Mouse (Mus musculus): Measurements from ENCODE around the gene 4931429L15Rik.
"Not testable (repeated sequence)": the region's sequence is repeated elsewhere in the genome, so short reads cannot be mapped to it uniquely, and the experiment has no call there.

Gene 4931429L15Rik

GRCm38 (mm10) chr9:46319886-46320285, at the start of gene 4931429L15Rik:
TSS of gene 4931429L15Rik (minus strand) at chr9:46319986.
- peaks cover 13% of the 10 kb centered on the region for H3K9me3 ChIP-seq (ENCODE audit: low read length)
- H3K4me3 ChIP-seq (replicated peaks; ENCODE audit: low read length); H3K36me3 ChIP-seq (ENCODE audit: insufficient read depth, low read length): not testable (repeated sequence)
- peaks cover 19% of the 10 kb centered on the region for H3K4me1 ChIP-seq (replicated peaks; ENCODE audit: low read depth, low read length)
- peaks cover 28% of the 10 kb centered on the region for H3K27me3 ChIP-seq (ENCODE audit: insufficient read depth, low read length)

- no peaks in the 10 kb centered on the region for H3K36me3 ChIP-seq (ENCODE audit: insufficient read depth, low read length)
- H3K4me1 ChIP-seq (replicated peaks; ENCODE audit: low read depth, low read length) = no peaks in the 10 kb centered on the region
- H3K9me3 ChIP-seq (ENCODE audit: low read length) = no peaks in the 10 kb centered on the region
- H3K27me3 ChIP-seq (ENCODE audit: insufficient read depth, low read length) = no peaks in the 10 kb centered on the region
- TF ChIP-seq NANOG (IDR thresholded peaks at IDR 0.05; ENCODE audit: borderline replicate concordance, low read length) = no peak
- no peak for TF ChIP-seq CTCF (conservative IDR thresholded peaks at IDR 0.05; ENCODE audit: low read length)
- no peak for TF ChIP-seq POU5F1 (IDR thresholded peaks at IDR 0.05; ENCODE audit: borderline replicate concordance, low read length)
- no peak overlapping the region for H3K4me3 ChIP-seq (replicated peaks; ENCODE audit: low read length)
Observed at GRCm38 (mm10) chr9:46362459-46362858, 42.7 kb upstream of the 4931429L15Rik start.

GRCm38 (mm10) chr9:46361461-46362111, 41.8 kb upstream of the 4931429L15Rik start:
- H3K9me3 ChIP-seq (ENCODE audit: low read length) = no peaks in the 10 kb centered on the region
- H3K4me1 ChIP-seq (replicated peaks; ENCODE audit: low read depth, low read length) = no peaks in the 10 kb centered on the region
- H3K4me3 ChIP-seq (replicated peaks; ENCODE audit: low read length) = no peak overlapping the region
- H3K36me3 ChIP-seq (ENCODE audit: insufficient read depth, low read length) = no peaks in the 10 kb centered on the region
- H3K27me3 ChIP-seq (ENCODE audit: insufficient read depth, low read length) = no peaks in the 10 kb centered on the region
- TF ChIP-seq POU5F1 (IDR thresholded peaks at IDR 0.05; ENCODE audit: borderline replicate concordance, low read length) = no peak
- TF ChIP-seq CTCF (conservative IDR thresholded peaks at IDR 0.05; ENCODE audit: low read length) = no peak
- no peak for TF ChIP-seq NANOG (IDR thresholded peaks at IDR 0.05; ENCODE audit: borderline replicate concordance, low read length)

- Histone ChIP-seq H3K4me1 (replicated peaks; ENCODE audit: low read depth, low read length) (peaks cover 39% of the 10 kb centered on the region), H3K36me3 (ENCODE audit: insufficient read depth, low read length) (no peaks in the 10 kb centered on the region), H3K9me3 (ENCODE audit: low read length) (no peaks in the 10 kb centered on the region), H3K27me3 (ENCODE audit: insufficient read depth, low read length) (peaks cover 28% of the 10 kb centered on the region), H3K4me3 (replicated peaks; ENCODE audit: low read length) (no peak overlapping the region)
- peak; percentile 68 for TF ChIP-seq CTCF (conservative IDR thresholded peaks at IDR 0.05; ENCODE audit: low read length)
- no peak for TF ChIP-seq NANOG (IDR thresholded peaks at IDR 0.05; ENCODE audit: borderline replicate concordance, low read length)
Observed at GRCm38 (mm10) chr9:46353992-46354391, 34.2 kb upstream of the 4931429L15Rik start.

GRCm38 (mm10) chr9:46353330-46353724, 33.5 kb upstream of the 4931429L15Rik start:
- no peak for TF ChIP-seq NANOG (IDR thresholded peaks at IDR 0.05; ENCODE audit: borderline replicate concordance, low read length)
- no peak for TF ChIP-seq CTCF (conservative IDR thresholded peaks at IDR 0.05; ENCODE audit: low read length)
- no peak for TF ChIP-seq POU5F1 (IDR thresholded peaks at IDR 0.05; ENCODE audit: borderline replicate concordance, low read length)
- Histone ChIP-seq H3K9me3 (ENCODE audit: low read length) (no peaks in the 10 kb centered on the region), H3K27me3 (ENCODE audit: insufficient read depth, low read length) (peaks cover 28% of the 10 kb centered on the region)

GRCm38 (mm10) chr9:46352651-46353329, 33.0 kb upstream of the 4931429L15Rik start:
- peaks cover 28% of the 10 kb centered on the region for H3K27me3 ChIP-seq (ENCODE audit: insufficient read depth, low read length)

More at GRCm38 (mm10) chr9:46353330-46353724, 33.5 kb upstream of the 4931429L15Rik start:
- Histone ChIP-seq H3K4me1 (replicated peaks; ENCODE audit: low read depth, low read length) (peaks cover 39% of the 10 kb centered on the region), H3K36me3 (ENCODE audit: insufficient read depth, low read length) (no peaks in the 10 kb centered on the region), H3K4me3 (replicated peaks; ENCODE audit: low read length) (no peak overlapping the region)

GRCm38 (mm10) chr9:46350451-46350981, 30.7 kb upstream of the 4931429L15Rik start:
- H3K36me3 ChIP-seq (ENCODE audit: insufficient read depth, low read length) = no peaks in the 10 kb centered on the region
- no peak overlapping the region for H3K4me3 ChIP-seq (replicated peaks; ENCODE audit: low read length)
- H3K4me1 ChIP-seq (replicated peaks; ENCODE audit: low read depth, low read length) = peaks cover 39% of the 10 kb centered on the region
- no peak for TF ChIP-seq NANOG (IDR thresholded peaks at IDR 0.05; ENCODE audit: borderline replicate concordance, low read length)
- no peak for TF ChIP-seq POU5F1 (IDR thresholded peaks at IDR 0.05; ENCODE audit: borderline replicate concordance, low read length)
- no peak for TF ChIP-seq CTCF (conservative IDR thresholded peaks at IDR 0.05; ENCODE audit: low read length)
- peaks cover 28% of the 10 kb centered on the region for H3K27me3 ChIP-seq (ENCODE audit: insufficient read depth, low read length)
- H3K9me3 ChIP-seq (ENCODE audit: low read length) = no peaks in the 10 kb centered on the region

More at GRCm38 (mm10) chr9:46352651-46353329, 33.0 kb upstream of the 4931429L15Rik start:
- TF ChIP-seq CTCF (conservative IDR thresholded peaks at IDR 0.05; ENCODE audit: low read length) (no peak), NANOG (IDR thresholded peaks at IDR 0.05; ENCODE audit: borderline replicate concordance, low read length) (no peak), POU5F1 (IDR thresholded peaks at IDR 0.05; ENCODE audit: borderline replicate concordance, low read length) (no peak)
- no peaks in the 10 kb centered on the region for H3K36me3 ChIP-seq (ENCODE audit: insufficient read depth, low read length)
- peak overlapping the region; percentile 57 for H3K4me3 ChIP-seq (replicated peaks; ENCODE audit: low read length)
- no peaks in the 10 kb centered on the region for H3K9me3 ChIP-seq (ENCODE audit: low read length)
- H3K4me1 ChIP-seq (replicated peaks; ENCODE audit: low read depth, low read length) = peaks cover 39% of the 10 kb centered on the region

- Histone ChIP-seq H3K27me3 (ENCODE audit: insufficient read depth, low read length) (peaks cover 7% of the 10 kb centered on the region), H3K4me3 (replicated peaks; ENCODE audit: low read length) (no peak overlapping the region), H3K4me1 (replicated peaks; ENCODE audit: low read depth, low read length) (peaks cover 16% of the 10 kb centered on the region), H3K9me3 (ENCODE audit: low read length) (no peaks in the 10 kb centered on the region), H3K36me3 (ENCODE audit: insufficient read depth, low read length) (no peaks in the 10 kb centered on the region)
- no peak for TF ChIP-seq CTCF (conservative IDR thresholded peaks at IDR 0.05; ENCODE audit: low read length)
- TF ChIP-seq NANOG (IDR thresholded peaks at IDR 0.05; ENCODE audit: borderline replicate concordance, low read length) = no peak
- no peak for TF ChIP-seq POU5F1 (IDR thresholded peaks at IDR 0.05; ENCODE audit: borderline replicate concordance, low read length)
Observed at GRCm38 (mm10) chr9:46345887-46346665, 26.3 kb upstream of the 4931429L15Rik start.
